Mouse (Mus musculus) left cerebral cortex, postnatal 10 days (tissue): ENCODE measurements at regions not wholly inside any gene's neighbourhood (a gene's known extent, or its start where the extent isn't known, plus 50 kb on each side); places are given as distances from the start of the nearest gene placed in this dataset.

Source experiments
- DNase-seq, 2 experiments: peaks; one replicate each; pipeline ENCODE4 v3.0.0; 2021 to 2022; ENCODE audit warnings: low spot score in 2 of 2, mixed read lengths in 1 of 2; ENCODE audit errors: extremely low spot score in 1 of 2
- intact Hi-C: fragments of 180-260 bp; cut with DNase I; formaldehyde crosslinking; loops from one replicate; pipeline ENCODE4 v1.15.1; 2025

GRCm38 (mm10) chr12:37632368-37632767 lies 185.2 kb upstream of the Dgkb start:
- intact Hi-C loops: loop anchor here (10.0 kb wide), 1 partner anchor 482 kb away; no protein-coding TSS in a partner anchor
- DNase-seq: no peak

- intact Hi-C loops: loop anchor here (10.0 kb wide), 1 partner anchor 482 kb away; no protein-coding TSS in a partner anchor
- no peak for DNase-seq
These were observed 184.2 kb upstream of the Dgkb start for GRCm38 (mm10) chr12:37633286-37633685.

- intact Hi-C loops: no loop called here
- no peak for DNase-seq
These were observed 171.3 kb upstream of the Dgkb start for GRCm38 (mm10) chr12:37646186-37646585.

- no peak for DNase-seq
- intact Hi-C loops: no loop called here
These were observed 164.2 kb upstream of the Dgkb start for GRCm38 (mm10) chr12:37653287-37653686.

- intact Hi-C loops: no loop called here
- DNase-seq: no peak
These were observed 163.3 kb upstream of the Dgkb start for GRCm38 (mm10) chr12:37654256-37654655.

- DNase-seq: no peak
- intact Hi-C loops: no loop called here
These were observed 157.5 kb upstream of the Dgkb start for GRCm38 (mm10) chr12:37660016-37660415.

GRCm38 (mm10) chr12:37682455-37683110 lies 134.9 kb upstream of the Dgkb start:
- intact Hi-C loops: no loop called here
- no peak for DNase-seq

GRCm38 (mm10) chr12:37692584-37692983 lies 124.9 kb upstream of the Dgkb start:
- intact Hi-C loops: no loop called here
- DNase-seq: no peak
